Mouse (Mus musculus): ENCODE measurements around the gene Gla.

Gene Gla

GRCm38 (mm10) chrX:134628200-134628599 is 27.3 kb upstream of the Gla start:
- Histone ChIP-seq H3K36me3 (ENCODE audit: insufficient read depth, low read length) (no peaks in the 10 kb centered on the region), H3K4me1 (replicated peaks; ENCODE audit: low read depth, low read length) (0 out of 2 replicates have a peak, but pooled peaks cover 2% of the 10 kb centered on the region), H3K4me3 (replicated peaks; ENCODE audit: low read length) (no peak overlapping the region), H3K27me3 (ENCODE audit: insufficient read depth, low read length) (peaks cover 38% of the 10 kb centered on the region), H3K9me3 (ENCODE audit: low read length) (no peaks in the 10 kb centered on the region)
- TF ChIP-seq CTCF (conservative IDR thresholded peaks at IDR 0.05; ENCODE audit: low read length) (no peak), POU5F1 (IDR thresholded peaks at IDR 0.05; ENCODE audit: borderline replicate concordance, low read length) (no peak), NANOG (IDR thresholded peaks at IDR 0.05; ENCODE audit: borderline replicate concordance, low read length) (no peak)

GRCm38 (mm10) chrX:134623350-134623749 is 22.4 kb upstream of the Gla start:
- no peak overlapping the region for H3K4me3 ChIP-seq (replicated peaks; ENCODE audit: low read length)
- no peaks in the 10 kb centered on the region for H3K9me3 ChIP-seq (ENCODE audit: low read length)
- H3K27me3 ChIP-seq (ENCODE audit: insufficient read depth, low read length): peaks cover 19% of the 10 kb centered on the region
- no peaks in the 10 kb centered on the region for H3K36me3 ChIP-seq (ENCODE audit: insufficient read depth, low read length)
- peaks cover 26% of the 10 kb centered on the region for H3K4me1 ChIP-seq (replicated peaks; ENCODE audit: low read depth, low read length)
- TF ChIP-seq NANOG (IDR thresholded peaks at IDR 0.05; ENCODE audit: borderline replicate concordance, low read length) (no peak), CTCF (conservative IDR thresholded peaks at IDR 0.05; ENCODE audit: low read length) (no peak), POU5F1 (IDR thresholded peaks at IDR 0.05; ENCODE audit: borderline replicate concordance, low read length) (no peak)

GRCm38 (mm10) chrX:134621685-134622084 is 20.8 kb upstream of the Gla start:
- TF ChIP-seq CTCF (conservative IDR thresholded peaks at IDR 0.05; ENCODE audit: low read length) (no peak), POU5F1 (IDR thresholded peaks at IDR 0.05; ENCODE audit: borderline replicate concordance, low read length) (0 out of 2 replicates have a peak, but pooled peaks have one; percentile 31)
- peaks cover 14% of the 10 kb centered on the region for H3K27me3 ChIP-seq (ENCODE audit: insufficient read depth, low read length)
- H3K9me3 ChIP-seq (ENCODE audit: low read length): no peaks in the 10 kb centered on the region

GRCm38 (mm10) chrX:134620254-134620865 is 19.4 kb upstream of the Gla start:
- no peaks in the 10 kb centered on the region for H3K36me3 ChIP-seq (ENCODE audit: insufficient read depth, low read length)
- peaks cover 8% of the 10 kb centered on the region for H3K27me3 ChIP-seq (ENCODE audit: insufficient read depth, low read length)
- H3K4me1 ChIP-seq (replicated peaks; ENCODE audit: low read depth, low read length): peaks cover 26% of the 10 kb centered on the region
- no peak overlapping the region for H3K4me3 ChIP-seq (replicated peaks; ENCODE audit: low read length)
- TF ChIP-seq POU5F1 (IDR thresholded peaks at IDR 0.05; ENCODE audit: borderline replicate concordance, low read length): no peak
- TF ChIP-seq NANOG (IDR thresholded peaks at IDR 0.05; ENCODE audit: borderline replicate concordance, low read length): no peak
- TF ChIP-seq CTCF (conservative IDR thresholded peaks at IDR 0.05; ENCODE audit: low read length): no peak
- no peaks in the 10 kb centered on the region for H3K9me3 ChIP-seq (ENCODE audit: low read length)

More at GRCm38 (mm10) chrX:134621685-134622084, 20.8 kb upstream of the Gla start:
- no peak overlapping the region for H3K4me3 ChIP-seq (replicated peaks; ENCODE audit: low read length)
- H3K36me3 ChIP-seq (ENCODE audit: insufficient read depth, low read length): no peaks in the 10 kb centered on the region
- H3K4me1 ChIP-seq (replicated peaks; ENCODE audit: low read depth, low read length): peaks cover 26% of the 10 kb centered on the region

- Histone ChIP-seq H3K9me3 (ENCODE audit: low read length) (no peaks in the 10 kb centered on the region), H3K4me1 (replicated peaks; ENCODE audit: low read depth, low read length) (peaks cover 26% of the 10 kb centered on the region), H3K27me3 (ENCODE audit: insufficient read depth, low read length) (peaks cover 8% of the 10 kb centered on the region), H3K36me3 (ENCODE audit: insufficient read depth, low read length) (no peaks in the 10 kb centered on the region), H3K4me3 (replicated peaks; ENCODE audit: low read length) (no peak overlapping the region)
- no peak for TF ChIP-seq NANOG (IDR thresholded peaks at IDR 0.05; ENCODE audit: borderline replicate concordance, low read length)
- TF ChIP-seq CTCF (conservative IDR thresholded peaks at IDR 0.05; ENCODE audit: low read length): no peak
- TF ChIP-seq POU5F1 (IDR thresholded peaks at IDR 0.05; ENCODE audit: borderline replicate concordance, low read length): no peak
Observed at GRCm38 (mm10) chrX:134619695-134620094, 18.8 kb upstream of the Gla start.

GRCm38 (mm10) chrX:134614306-134614705 is 13.4 kb upstream of the Gla start:
- H3K36me3 ChIP-seq (ENCODE audit: insufficient read depth, low read length): no peaks in the 10 kb centered on the region
- no peaks in the 10 kb centered on the region for H3K27me3 ChIP-seq (ENCODE audit: insufficient read depth, low read length)
- H3K9me3 ChIP-seq (ENCODE audit: low read length): no peaks in the 10 kb centered on the region
- H3K4me3 ChIP-seq (replicated peaks; ENCODE audit: low read length): no peak overlapping the region
- TF ChIP-seq CTCF (conservative IDR thresholded peaks at IDR 0.05; ENCODE audit: low read length) (peak; percentile 51), POU5F1 (IDR thresholded peaks at IDR 0.05; ENCODE audit: borderline replicate concordance, low read length) (no peak), NANOG (IDR thresholded peaks at IDR 0.05; ENCODE audit: borderline replicate concordance, low read length) (no peak)
- H3K4me1 ChIP-seq (replicated peaks; ENCODE audit: low read depth, low read length): peaks cover 21% of the 10 kb centered on the region

- H3K4me1 ChIP-seq (replicated peaks; ENCODE audit: low read depth, low read length): peaks cover 19% of the 10 kb centered on the region
- peak overlapping the region; percentile 58 for H3K4me3 ChIP-seq (replicated peaks; ENCODE audit: low read length)
- no peaks in the 10 kb centered on the region for H3K9me3 ChIP-seq (ENCODE audit: low read length)
- no peaks in the 10 kb centered on the region for H3K27me3 ChIP-seq (ENCODE audit: insufficient read depth, low read length)
- TF ChIP-seq CTCF (conservative IDR thresholded peaks at IDR 0.05; ENCODE audit: low read length) (no peak), POU5F1 (IDR thresholded peaks at IDR 0.05; ENCODE audit: borderline replicate concordance, low read length) (no peak), NANOG (IDR thresholded peaks at IDR 0.05; ENCODE audit: borderline replicate concordance, low read length) (no peak)
- peaks cover 4% of the 10 kb centered on the region for H3K36me3 ChIP-seq (ENCODE audit: insufficient read depth, low read length)
Observed at GRCm38 (mm10) chrX:134612285-134612959, 11.5 kb upstream of the Gla start.

GRCm38 (mm10) chrX:134610984-134611383 is 10.1 kb upstream of the Gla start:
- no peak for TF ChIP-seq CTCF (conservative IDR thresholded peaks at IDR 0.05; ENCODE audit: low read length)
- no peak for TF ChIP-seq NANOG (IDR thresholded peaks at IDR 0.05; ENCODE audit: borderline replicate concordance, low read length)
- no peak for TF ChIP-seq POU5F1 (IDR thresholded peaks at IDR 0.05; ENCODE audit: borderline replicate concordance, low read length)
- Histone ChIP-seq H3K4me1 (replicated peaks; ENCODE audit: low read depth, low read length) (peaks cover 19% of the 10 kb centered on the region), H3K27me3 (ENCODE audit: insufficient read depth, low read length) (no peaks in the 10 kb centered on the region), H3K4me3 (replicated peaks; ENCODE audit: low read length) (no peak overlapping the region), H3K9me3 (ENCODE audit: low read length) (no peaks in the 10 kb centered on the region), H3K36me3 (ENCODE audit: insufficient read depth, low read length) (peaks cover 9% of the 10 kb centered on the region)

All from E14TG2a.4 (cell line).